Mouse (Mus musculus) liver, postnatal 0 days (tissue): ENCODE measurements around the gene Ptbp2.

Source experiments
- CTCF ChIP-seq: sonication (generic); IDR thresholded peaks from 2 replicates; pipeline ENCODE4 v1.5.1; 2016; ENCODE audit warnings: antibody characterized with exemption, low read depth
- EP300 ChIP-seq: IDR thresholded peaks from 2 replicates; pipeline ENCODE4 v1.6.1; 2016; ENCODE audit warnings: antibody characterized with exemption, low read depth, mild to moderate bottlenecking

GRCm38 (mm10) chr3:119778431-119778830, 5.8 kb downstream of the Ptbp2 start:
- TF ChIP-seq EP300 (no peak), CTCF (no peak)
